Mouse (Mus musculus): ENCODE measurements around the gene Ctbp1.

The Ctbp1 gene

DNA sequence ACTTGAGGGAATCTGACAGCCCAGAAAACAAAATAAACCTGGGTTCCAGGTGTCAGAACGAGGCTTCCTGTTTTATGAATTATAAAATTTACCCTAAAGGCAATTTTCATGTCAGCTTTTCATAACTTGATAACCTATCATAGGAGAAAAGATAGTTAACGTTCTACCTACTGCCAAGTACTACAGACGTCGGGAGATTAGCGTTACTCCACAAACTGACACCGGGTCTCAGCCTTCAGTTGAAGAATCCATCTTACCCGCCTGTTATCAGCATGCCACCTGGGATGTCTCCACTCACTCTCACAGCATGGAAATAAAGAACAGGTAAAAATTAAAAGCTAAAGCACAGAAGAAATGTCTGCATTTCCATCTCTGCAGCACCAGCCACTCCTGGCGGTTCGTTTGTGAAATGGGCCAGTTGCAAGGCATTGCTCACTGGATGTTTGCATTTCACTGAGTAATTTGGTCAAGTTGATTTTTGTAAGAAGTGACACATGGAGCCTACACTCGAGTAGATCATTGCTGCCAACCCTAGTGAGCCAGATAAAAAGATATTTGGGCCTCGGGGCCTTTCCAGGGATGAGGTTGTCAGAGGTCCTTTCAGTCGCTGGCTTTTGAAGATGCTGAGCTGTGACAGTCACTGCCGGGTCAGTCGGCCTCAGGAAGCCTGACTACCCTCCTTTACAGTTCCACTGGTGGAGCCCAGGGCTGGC is 66.1 kb downstream of the Ctbp1 start:
- DNase-seq (ENCODE audit: low spot score), result no peak

DNA sequence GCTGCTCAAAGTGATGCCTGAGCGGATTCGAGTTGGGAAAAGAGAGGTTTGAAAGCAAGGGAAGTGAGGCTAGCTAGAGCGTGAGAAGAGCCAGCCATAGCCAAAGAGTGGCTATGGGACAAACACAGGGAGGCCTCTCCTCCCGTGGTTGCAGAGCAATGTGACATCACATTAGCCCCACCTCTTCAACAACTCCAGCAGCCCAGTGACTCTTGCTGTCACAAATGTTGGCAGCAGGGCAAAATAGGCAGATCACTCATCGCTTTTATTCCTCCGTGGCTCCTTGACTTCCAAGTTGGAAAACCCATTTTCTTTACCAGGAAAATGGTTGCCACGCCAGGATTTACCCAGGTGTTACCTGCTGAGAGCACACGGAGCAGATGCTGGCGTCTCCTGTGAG is 67.7 kb downstream of the Ctbp1 start:
- no peak for DNase-seq (ENCODE audit: low spot score)

DNA sequence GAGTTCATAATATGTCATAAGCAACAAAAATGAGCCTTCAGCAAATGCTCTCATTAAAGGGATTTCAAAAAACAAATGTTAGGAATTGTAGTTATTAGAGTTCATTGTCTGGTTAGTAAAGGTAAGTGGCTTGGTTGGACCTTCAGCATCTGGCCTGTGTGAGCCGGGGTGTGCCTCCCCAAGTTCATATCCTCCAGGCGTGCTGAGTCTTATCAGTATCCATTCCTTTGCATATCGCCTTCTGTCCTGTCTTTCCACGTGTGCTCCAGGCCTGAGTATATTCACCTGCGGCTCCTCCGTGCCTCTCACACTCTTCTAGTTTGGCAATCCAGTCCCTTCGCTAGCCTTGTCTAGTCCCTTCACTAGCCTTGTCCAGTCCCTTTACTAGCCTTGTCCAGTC is 68.5 kb downstream of the Ctbp1 start:
- no peak for DNase-seq (ENCODE audit: low spot score)

DNA sequence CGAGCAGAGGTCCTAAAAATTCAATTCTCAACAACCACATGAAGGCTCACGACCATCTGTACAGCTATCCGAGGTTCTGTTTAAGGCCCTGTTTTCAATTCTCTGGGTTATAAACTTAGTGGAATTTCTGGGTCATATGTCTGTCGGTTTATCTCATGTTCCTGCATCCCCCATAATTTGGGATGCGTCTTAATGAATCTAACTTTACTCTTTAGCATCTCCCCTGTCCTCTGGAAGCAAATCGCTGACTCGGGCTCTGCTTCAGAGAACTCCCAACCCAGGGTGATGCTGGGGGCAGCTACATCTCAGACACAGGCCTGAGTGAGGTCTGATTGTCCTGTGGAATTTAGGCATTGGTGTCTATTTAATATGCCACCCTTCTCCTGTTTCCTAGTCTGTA is 70.5 kb downstream of the Ctbp1 start:
- DNase-seq (ENCODE audit: low spot score), result no peak

DNA sequence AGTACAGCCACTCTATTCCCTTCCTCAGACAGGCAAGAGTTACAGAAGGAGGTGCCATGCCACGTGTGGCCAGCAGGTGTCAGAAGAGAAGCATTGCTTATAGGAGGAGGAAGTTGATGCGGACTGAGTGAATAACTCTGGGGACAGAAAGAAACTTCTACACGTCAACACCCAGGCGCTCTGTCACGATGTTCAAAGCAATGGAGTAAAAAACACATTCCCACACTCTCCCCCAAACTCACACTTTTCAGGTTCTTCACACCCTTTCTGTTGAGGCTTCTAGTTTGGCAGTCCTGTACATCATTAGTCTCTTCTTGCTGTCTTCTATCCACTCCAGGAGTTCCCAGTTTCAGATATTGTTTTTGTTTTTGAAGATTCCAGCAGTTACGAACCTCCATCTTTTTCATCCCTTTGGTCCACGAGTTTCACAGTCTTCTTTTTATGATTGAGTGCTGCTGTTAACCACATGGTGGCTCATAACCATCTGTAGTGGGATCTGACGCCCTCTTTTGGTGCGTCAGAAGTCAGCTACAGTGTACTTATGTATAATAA is 71.0 kb downstream of the Ctbp1 start:
- peak; percentile 61 for DNase-seq (ENCODE audit: low spot score)

DNA sequence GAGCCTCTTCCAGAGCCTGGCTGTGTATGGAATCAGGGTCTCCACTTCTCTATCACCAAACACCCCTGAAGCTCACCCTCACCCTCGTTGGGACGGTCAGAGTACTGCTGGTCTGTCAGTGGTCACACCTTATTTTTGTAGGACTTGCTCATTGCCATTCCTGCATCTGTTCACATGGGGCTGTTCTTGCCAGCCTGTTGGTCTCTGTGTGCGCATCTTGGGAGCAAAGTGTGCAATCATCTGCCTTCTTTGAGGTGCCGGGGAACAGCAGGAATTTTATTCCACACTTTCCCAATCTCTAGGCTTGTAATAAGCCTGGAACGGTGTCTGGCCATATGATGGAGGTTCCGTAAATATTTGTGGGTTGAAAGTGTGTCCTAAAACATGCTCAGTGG is 71.6 kb downstream of the Ctbp1 start:
- DNase-seq (ENCODE audit: low spot score), result no peak

DNA sequence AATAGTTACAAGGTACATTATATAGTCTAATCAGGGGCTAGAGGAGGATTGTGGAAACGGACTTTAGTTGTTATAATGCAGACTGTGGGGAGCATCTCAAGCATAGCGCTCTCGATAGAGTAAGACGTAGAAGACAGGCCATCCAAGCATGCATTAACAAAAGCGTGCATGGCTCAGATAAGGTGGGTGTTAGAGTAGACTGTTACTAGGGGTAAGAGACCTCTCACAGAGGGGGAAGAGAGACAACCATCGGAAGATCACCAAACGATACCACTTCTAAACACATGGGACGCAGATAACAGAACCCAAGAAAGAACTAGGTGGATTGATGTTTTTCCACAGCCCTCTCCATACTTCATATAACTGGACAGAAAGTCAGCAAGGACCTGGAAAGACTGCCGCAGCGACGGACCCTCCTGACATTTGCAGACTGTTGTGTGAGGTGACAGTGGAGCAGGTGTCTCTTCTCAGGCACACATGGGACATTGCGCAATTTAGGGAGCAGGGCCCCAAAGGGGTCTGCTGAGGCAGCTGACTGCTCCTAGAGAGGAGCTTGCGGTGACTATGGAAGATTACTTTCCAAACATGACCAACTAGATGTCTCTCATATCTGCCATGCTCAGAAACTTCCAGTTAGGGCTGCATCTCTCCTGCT is 72.2 kb downstream of the Ctbp1 start:
- no peak for DNase-seq (ENCODE audit: low spot score)

DNA sequence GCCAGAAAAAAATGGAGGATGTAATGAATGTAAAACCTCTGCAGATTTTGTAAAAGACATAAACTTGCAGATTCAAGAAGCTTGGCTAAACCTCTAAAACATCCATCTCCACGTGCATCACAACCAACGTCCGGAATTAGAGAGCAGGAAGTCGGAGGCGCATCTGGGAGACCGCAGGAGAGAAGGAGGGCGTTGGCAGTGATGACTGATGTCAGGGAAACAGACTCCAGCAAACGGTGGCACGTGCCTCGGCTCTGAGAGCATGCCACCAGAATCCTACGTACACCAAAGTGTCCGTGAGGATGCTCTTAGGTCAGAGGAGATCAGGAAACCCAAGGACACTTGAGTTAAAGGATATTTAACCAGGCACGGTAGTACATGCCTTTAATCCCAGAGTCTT is 73.1 kb downstream of the Ctbp1 start:
- no peak for DNase-seq (ENCODE audit: low spot score)

DNA sequence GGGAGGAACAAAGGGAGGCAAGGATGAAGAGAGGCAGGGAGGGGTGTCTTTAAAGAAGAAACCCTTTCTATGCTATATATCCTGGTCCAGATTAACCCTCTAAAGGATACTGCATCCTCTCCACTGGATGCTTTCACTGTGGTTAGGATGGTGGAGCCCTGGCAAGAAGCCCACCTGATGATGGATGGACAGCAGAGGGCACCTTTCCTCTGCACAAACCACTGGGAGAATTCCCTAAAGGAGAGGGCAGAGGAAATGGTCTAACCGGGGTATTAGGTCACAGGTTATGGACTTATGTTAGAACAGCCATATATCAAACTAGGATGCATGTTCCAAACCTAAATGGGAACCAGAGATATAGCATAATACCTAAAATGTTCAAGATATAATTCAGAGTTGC is 74.7 kb downstream of the Ctbp1 start:
- DNase-seq (ENCODE audit: low spot score), result no peak

All from ovary, postnatal 10 days (tissue).